Mouse (Mus musculus) spleen, postnatal 10 days (tissue): ENCODE data around the gene Rbm15b.

Experiments
- DNase-seq, 2 experiments: peaks; one replicate each; pipeline ENCODE4 v3.0.0; 2021 to 2022; ENCODE audit warnings: low spot score in 2 of 2

Gene Rbm15b

GRCm38 (mm10) chr9:106886828-106887702, at the start of gene Rbm15b:
Gene Rbm15b (minus strand): TSS chr9:106887428.
- peak; percentile 98 to 99 for DNase-seq

- DNase-seq = no peak
Observed at GRCm38 (mm10) chr9:106934998-106935397, 47.8 kb upstream of the Rbm15b start.

GRCm38 (mm10) chr9:106914878-106915277, 27.6 kb upstream of the Rbm15b start:
- DNase-seq = no peak

- no peak for DNase-seq
Observed at GRCm38 (mm10) chr9:106913759-106914158, 26.5 kb upstream of the Rbm15b start.

GRCm38 (mm10) chr9:106911624-106912023, 24.4 kb upstream of the Rbm15b start:
- DNase-seq = no peak

GRCm38 (mm10) chr9:106908715-106909114, 21.5 kb upstream of the Rbm15b start:
- DNase-seq = no peak

GRCm38 (mm10) chr9:106908174-106908573, 20.9 kb upstream of the Rbm15b start:
- DNase-seq = no peak

- DNase-seq = no peak
Observed at GRCm38 (mm10) chr9:106906597-106906996, 19.4 kb upstream of the Rbm15b start.

GRCm38 (mm10) chr9:106903791-106904134, 16.5 kb upstream of the Rbm15b start:
- peak in 1 of 2 experiments; percentile 48 for DNase-seq

- no peak for DNase-seq
Observed at GRCm38 (mm10) chr9:106903099-106903790, 16.0 kb upstream of the Rbm15b start.

- DNase-seq = no peak
Observed at GRCm38 (mm10) chr9:106901596-106901995, 14.4 kb upstream of the Rbm15b start.

- DNase-seq = no peak
Observed at GRCm38 (mm10) chr9:106898901-106899300, 11.7 kb upstream of the Rbm15b start.

- DNase-seq = no peak
Observed at GRCm38 (mm10) chr9:106893327-106893726, 6.1 kb upstream of the Rbm15b start.

GRCm38 (mm10) chr9:106892552-106892875, 5.3 kb upstream of the Rbm15b start:
- DNase-seq = no peak

GRCm38 (mm10) chr9:106891829-106892551, 4.8 kb upstream of the Rbm15b start, which contains the start of gene Manf:
Gene Manf (minus strand): TSS chr9:106891979.
- peak; percentile 93 to 96 for DNase-seq

- no peak for DNase-seq
Observed at GRCm38 (mm10) chr9:106891341-106891741, 4.1 kb upstream of the Rbm15b start.

GRCm38 (mm10) chr9:106890496-106891240, 3.4 kb upstream of the Rbm15b start:
- DNase-seq = no peak

- DNase-seq = no peak
Observed at GRCm38 (mm10) chr9:106889321-106889720, 2.1 kb upstream of the Rbm15b start.

GRCm38 (mm10) chr9:106888346-106888745, 1.1 kb upstream of the Rbm15b start:
- DNase-seq = no peak

GRCm38 (mm10) chr9:106885901-106886731, 1.1 kb downstream of the Rbm15b start:
- DNase-seq = peak; percentile 31 to 72
